Mouse (Mus musculus): ENCODE results near the gene Casp8. TPM values are rescaled to one million over a fixed set of nuclear protein-coding genes. Genes with fewer than 3 reads are reported as not detected.
"Not testable (repeated sequence)": the region's sequence is repeated elsewhere in the genome, so short reads cannot be mapped to it uniquely, and the experiment has no call there.

The Casp8 gene
- polyA plus RNA-seq, 1 experiment = 2.3 TPM

- Histone ChIP-seq H3K27ac (ENCODE audit: insufficient read depth, low read length) (no peak overlapping the region), H3K4me1 (ENCODE audit: control insufficient read depth, insufficient read depth, low read length) (no peaks in the 10 kb centered on the region)
- no peak for TF ChIP-seq POLR2A (IDR thresholded peaks at IDR 0.05; ENCODE audit: extremely low read depth, insufficient read depth, low read length)
- TF ChIP-seq CTCF (IDR thresholded peaks at IDR 0.05; ENCODE audit: extremely low read depth, insufficient read depth, low read length) = no peak
These were observed 37.0 kb downstream of the Casp8 start for GRCm38 (mm10) chr1:58832198-58832597.

DNA sequence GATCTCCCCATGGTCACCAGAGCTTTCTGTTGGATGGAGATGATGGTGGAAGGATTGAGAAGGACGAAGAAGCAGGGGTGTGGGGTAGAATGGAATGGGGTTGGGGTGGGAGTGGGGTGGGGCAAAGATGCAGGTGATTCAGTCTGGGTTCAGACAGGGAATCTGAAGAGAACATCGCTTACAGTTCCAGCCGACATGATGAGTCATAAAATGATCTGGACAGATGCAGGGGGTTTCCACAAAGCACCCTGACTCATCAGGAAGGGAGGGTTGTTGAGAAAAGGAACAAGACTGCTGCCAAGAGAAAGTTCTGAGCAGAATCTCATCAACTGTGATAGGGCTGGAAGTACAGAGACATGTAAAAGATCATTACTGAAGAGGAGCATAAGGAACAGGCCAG is 61.6 kb downstream of the Casp8 start:
- not testable (repeated sequence) for H3K4me1 ChIP-seq (ENCODE audit: control insufficient read depth, insufficient read depth, low read length); H3K27ac ChIP-seq (ENCODE audit: insufficient read depth, low read length); H3K4me3 ChIP-seq (ENCODE audit: insufficient read depth, low read length)

More at GRCm38 (mm10) chr1:58832198-58832597, 37.0 kb downstream of the Casp8 start:
- H3K4me3 ChIP-seq (ENCODE audit: insufficient read depth, low read length) = no peak overlapping the region

- H3K27ac ChIP-seq (ENCODE audit: insufficient read depth, low read length); H3K4me1 ChIP-seq (ENCODE audit: control insufficient read depth, insufficient read depth, low read length); H3K4me3 ChIP-seq (ENCODE audit: insufficient read depth, low read length): not testable (repeated sequence)
These were observed 64.0 kb downstream of the Casp8 start for GRCm38 (mm10) chr1:58859131-58859530.

DNA sequence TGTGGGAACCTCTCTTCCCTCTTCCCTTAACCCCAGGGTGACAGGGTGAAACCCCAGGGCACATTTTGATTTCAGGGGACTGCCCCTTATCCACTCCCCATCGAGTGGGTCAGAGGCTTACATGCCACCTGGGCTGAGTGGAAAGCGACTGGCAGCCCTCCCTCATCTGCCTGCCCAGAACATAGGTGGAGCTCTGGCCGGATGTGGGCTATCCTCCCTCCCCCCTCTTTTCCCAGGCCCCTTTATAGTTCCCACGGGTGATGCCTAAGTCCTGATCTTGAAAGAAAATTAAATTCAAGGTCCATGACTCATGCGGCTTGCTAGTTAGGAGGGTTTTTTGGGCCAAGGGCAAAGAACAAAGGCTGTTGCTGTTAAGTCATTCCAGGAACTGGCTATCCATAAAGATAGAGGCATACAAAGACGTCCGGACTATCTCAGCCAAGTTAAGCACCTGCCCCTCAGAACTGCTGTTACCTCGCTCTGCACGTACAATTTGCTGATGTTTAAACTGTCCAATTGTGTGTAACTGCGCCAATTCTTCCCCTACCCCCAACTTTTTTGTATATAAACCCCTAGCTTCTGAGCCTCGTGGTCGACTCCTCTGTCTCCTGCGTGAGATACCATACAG is 64.7 kb downstream of the Casp8 start:
- not testable (repeated sequence) for H3K27ac ChIP-seq (ENCODE audit: insufficient read depth, low read length); H3K4me3 ChIP-seq (ENCODE audit: insufficient read depth, low read length); H3K4me1 ChIP-seq (ENCODE audit: control insufficient read depth, insufficient read depth, low read length)

GRCm38 (mm10) chr1:58860586-58860985 is 65.4 kb downstream of the Casp8 start:
- H3K4me3 ChIP-seq (ENCODE audit: insufficient read depth, low read length); H3K27ac ChIP-seq (ENCODE audit: insufficient read depth, low read length): not testable (repeated sequence)

GRCm38 (mm10) chr1:58876500-58876899 is 81.3 kb downstream of the Casp8 start:
- not testable (repeated sequence) for H3K27ac ChIP-seq (ENCODE audit: insufficient read depth, low read length); H3K4me1 ChIP-seq (ENCODE audit: control insufficient read depth, insufficient read depth, low read length); H3K4me3 ChIP-seq (ENCODE audit: insufficient read depth, low read length)

More at GRCm38 (mm10) chr1:58860586-58860985, 65.4 kb downstream of the Casp8 start:
- H3K4me1 ChIP-seq (ENCODE audit: control insufficient read depth, insufficient read depth, low read length) = not testable (repeated sequence)

GRCm38 (mm10) chr1:58879291-58879690 is 84.1 kb downstream of the Casp8 start:
- H3K4me1 ChIP-seq (ENCODE audit: control insufficient read depth, insufficient read depth, low read length); H3K27ac ChIP-seq (ENCODE audit: insufficient read depth, low read length); H3K4me3 ChIP-seq (ENCODE audit: insufficient read depth, low read length): not testable (repeated sequence)

- H3K27ac ChIP-seq (ENCODE audit: insufficient read depth, low read length); H3K4me1 ChIP-seq (ENCODE audit: control insufficient read depth, insufficient read depth, low read length); H3K4me3 ChIP-seq (ENCODE audit: insufficient read depth, low read length): not testable (repeated sequence)
These were observed 88.1 kb downstream of the Casp8 start for GRCm38 (mm10) chr1:58883279-58883678.

GRCm38 (mm10) chr1:58885646-58886045 is 90.5 kb downstream of the Casp8 start:
- no peak overlapping the region for H3K27ac ChIP-seq (ENCODE audit: insufficient read depth, low read length)
- H3K4me3 ChIP-seq (ENCODE audit: insufficient read depth, low read length) = no peak overlapping the region
- H3K4me1 ChIP-seq (ENCODE audit: control insufficient read depth, insufficient read depth, low read length) = no peaks in the 10 kb centered on the region
- no peak for TF ChIP-seq CTCF (IDR thresholded peaks at IDR 0.05; ENCODE audit: extremely low read depth, insufficient read depth, low read length)
- TF ChIP-seq POLR2A (IDR thresholded peaks at IDR 0.05; ENCODE audit: extremely low read depth, insufficient read depth, low read length) = no peak

GRCm38 (mm10) chr1:58889826-58890546 is 94.8 kb downstream of the Casp8 start:
- Histone ChIP-seq H3K27ac (ENCODE audit: insufficient read depth, low read length) (no peak overlapping the region), H3K4me1 (ENCODE audit: control insufficient read depth, insufficient read depth, low read length) (no peaks in the 10 kb centered on the region), H3K4me3 (ENCODE audit: insufficient read depth, low read length) (no peak overlapping the region)
- TF ChIP-seq POLR2A (IDR thresholded peaks at IDR 0.05; ENCODE audit: extremely low read depth, insufficient read depth, low read length) (no peak), CTCF (IDR thresholded peaks at IDR 0.05; ENCODE audit: extremely low read depth, insufficient read depth, low read length) (no peak)

DNA sequence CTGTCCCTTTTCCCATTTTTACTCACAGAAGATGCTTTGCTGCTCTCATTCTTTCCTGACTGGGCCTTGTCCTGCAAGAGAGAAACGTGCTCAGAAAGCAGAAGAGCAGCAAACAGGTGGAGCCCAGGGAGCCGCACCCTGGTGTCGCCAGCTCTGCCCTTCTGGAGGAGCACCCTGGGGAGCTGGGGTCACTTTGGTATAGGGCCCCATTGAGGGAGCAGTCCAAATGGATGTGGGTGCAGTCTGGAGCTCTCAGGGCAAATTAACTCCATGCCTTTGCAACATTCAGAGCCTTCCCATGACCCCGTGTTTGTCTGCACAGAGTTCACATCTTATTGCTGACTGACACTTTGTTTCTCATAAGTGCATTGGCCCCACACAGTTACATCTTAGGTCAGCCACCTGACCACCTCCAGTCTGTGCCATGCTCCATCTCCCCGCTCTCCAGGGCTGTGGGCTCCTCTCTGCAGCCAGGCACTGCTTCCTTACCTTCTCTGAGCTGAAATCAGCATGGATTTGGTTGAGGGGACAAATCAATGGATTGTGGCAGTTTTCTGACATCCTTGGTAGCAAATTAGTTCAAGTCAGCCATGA is 95.6 kb downstream of the Casp8 start:
- not testable (repeated sequence) for H3K27ac ChIP-seq (ENCODE audit: insufficient read depth, low read length); H3K4me1 ChIP-seq (ENCODE audit: control insufficient read depth, insufficient read depth, low read length); H3K4me3 ChIP-seq (ENCODE audit: insufficient read depth, low read length)

DNA sequence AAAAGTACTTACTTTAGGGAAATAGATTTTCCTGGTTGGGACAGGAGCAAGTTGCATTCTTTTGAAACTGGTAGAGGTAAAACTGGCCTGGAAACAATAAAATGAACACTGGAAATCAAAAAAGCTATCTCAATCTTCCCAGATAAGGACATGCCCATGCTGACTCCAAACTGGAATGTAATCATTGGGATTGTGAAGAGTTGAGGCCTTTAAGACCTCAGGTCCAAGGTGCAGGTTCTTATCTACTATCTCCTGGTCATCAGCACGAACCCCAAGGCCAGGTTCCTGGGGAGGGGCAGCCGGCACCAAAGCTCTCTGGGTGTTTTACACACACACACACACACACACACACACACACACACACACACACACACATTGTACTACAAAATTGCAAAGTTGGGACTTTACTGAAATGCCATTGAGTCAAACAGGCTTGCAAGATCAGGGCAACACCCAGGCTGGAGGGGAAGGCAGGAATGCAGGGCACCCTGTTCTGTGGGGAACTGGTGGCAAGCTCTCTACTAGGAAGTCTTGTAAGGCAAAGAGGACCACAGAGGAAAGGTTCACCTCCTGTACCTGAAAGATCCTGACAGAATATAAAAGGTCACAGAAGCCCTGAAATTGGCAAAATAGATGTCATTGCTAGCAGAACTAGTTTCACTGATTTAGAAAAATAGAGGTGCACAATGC is 96.5 kb downstream of the Casp8 start:
- H3K27ac ChIP-seq (ENCODE audit: insufficient read depth, low read length); H3K4me1 ChIP-seq (ENCODE audit: control insufficient read depth, insufficient read depth, low read length); H3K4me3 ChIP-seq (ENCODE audit: insufficient read depth, low read length): not testable (repeated sequence)

DNA sequence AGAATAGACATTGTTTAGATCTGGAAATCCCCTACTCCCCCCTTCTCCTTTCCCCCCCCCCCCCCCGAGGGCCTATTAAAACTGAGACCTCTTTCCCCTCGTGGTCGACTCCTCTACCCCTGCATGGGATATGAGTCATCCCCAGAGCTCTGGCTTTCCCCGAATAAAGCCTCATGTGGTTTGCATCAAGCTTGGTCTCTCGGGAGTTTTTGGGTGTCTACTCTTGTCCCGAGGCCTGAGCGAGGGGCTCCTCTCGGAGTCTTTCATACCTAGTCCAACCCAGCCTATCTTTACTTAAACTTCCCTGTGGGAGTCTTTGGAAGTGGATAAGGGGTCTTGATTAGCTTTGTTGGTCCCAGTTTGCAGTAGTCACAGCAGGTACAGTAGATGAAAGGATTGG is 97.2 kb downstream of the Casp8 start:
- H3K27ac ChIP-seq (ENCODE audit: insufficient read depth, low read length); H3K4me3 ChIP-seq (ENCODE audit: insufficient read depth, low read length); H3K4me1 ChIP-seq (ENCODE audit: control insufficient read depth, insufficient read depth, low read length): not testable (repeated sequence)

Data from cortical plate, adult 2 months (tissue).